Mouse (Mus musculus): ENCODE measurements around the gene Mettl16.
A peak's percentile ranks its signal among the peaks of the same experiment; 100 is the strongest.

Gene Mettl16

GRCm38 (mm10) chr11:74832503-74833143, 62.0 kb downstream of the Mettl16 start:
- DNase-seq = peak; percentile 72

- no peak for DNase-seq
Measured at GRCm38 (mm10) chr11:74833536-74834358, 63.1 kb downstream of the Mettl16 start.

DNA sequence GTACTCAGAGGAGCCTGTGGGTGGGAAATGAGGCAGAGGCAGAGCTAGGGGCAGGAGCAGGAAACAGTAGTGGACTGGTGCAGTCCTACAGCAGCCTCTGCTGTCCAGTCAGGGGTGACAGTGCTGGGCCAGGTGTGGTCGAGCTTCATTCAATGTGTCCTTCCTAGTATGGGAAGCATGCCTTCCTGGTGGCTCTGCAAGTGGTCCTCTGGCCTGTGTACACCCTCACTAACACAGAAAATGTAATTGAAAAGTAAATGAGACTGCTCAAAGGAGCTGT, 63.7 kb downstream of the Mettl16 start:
- DNase-seq = no peak

GRCm38 (mm10) chr11:74834650-74835277, 64.1 kb downstream of the Mettl16 start:
- DNase-seq = no peak

DNA sequence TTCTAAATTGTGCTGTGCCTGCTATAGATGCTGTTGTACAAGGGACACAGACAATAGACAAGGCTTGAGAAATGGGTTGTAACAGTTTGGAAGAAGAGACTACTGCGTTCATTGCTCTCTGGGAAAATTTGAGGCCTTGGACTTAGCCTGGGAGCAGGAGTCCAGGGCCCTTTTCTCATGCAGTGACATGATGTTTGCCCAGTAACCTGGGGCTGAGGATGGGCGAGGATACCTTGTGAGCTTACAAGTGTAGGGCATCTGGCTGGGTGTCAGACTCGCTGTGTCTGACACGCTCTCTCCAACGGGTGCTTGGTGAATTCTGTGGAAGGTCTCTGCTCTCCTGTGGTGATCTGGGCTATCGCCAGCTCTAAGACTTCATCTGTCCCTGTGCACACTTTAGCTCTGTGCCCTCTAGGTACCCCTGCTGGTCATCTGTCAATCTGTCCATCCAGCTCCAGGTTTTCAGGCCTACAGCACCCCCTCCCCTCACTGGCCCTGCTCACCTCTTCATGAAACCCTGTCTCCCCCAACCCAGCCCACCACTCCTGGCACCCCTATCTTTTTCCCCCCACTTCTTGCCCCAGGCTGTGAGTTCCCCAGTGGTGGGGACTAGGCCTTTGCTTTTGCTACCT, 65.1 kb downstream of the Mettl16 start:
- DNase-seq = no peak

GRCm38 (mm10) chr11:74836225-74837055, 65.8 kb downstream of the Mettl16 start:
- no peak for DNase-seq

GRCm38 (mm10) chr11:74837056-74837693, 66.5 kb downstream of the Mettl16 start:
- no peak for DNase-seq

GRCm38 (mm10) chr11:74837694-74838431, 67.2 kb downstream of the Mettl16 start:
- DNase-seq = peak; percentile 96

GRCm38 (mm10) chr11:74838441-74838840, 67.8 kb downstream of the Mettl16 start:
- peak; percentile 93 for DNase-seq

DNA sequence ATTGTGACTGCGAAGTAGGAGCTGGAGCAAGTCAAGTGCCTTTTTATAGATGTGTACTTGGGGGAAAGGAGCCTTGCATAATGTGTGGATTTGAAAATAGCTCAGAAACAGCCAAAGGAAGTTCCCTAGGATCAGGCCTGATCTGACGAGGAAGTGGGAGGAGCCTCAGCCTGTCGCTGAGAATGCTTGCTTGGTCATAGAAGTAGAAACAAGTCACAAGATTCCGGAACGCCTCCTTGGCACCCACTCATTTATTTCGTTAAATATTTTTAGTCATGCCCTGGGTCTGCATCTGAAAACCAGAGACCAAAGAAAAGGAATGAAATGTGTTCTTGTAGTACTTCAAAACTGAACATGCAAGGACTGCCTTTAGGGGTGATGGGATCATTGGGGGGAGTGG, 68.3 kb downstream of the Mettl16 start:
- DNase-seq = peak; percentile 80

DNA sequence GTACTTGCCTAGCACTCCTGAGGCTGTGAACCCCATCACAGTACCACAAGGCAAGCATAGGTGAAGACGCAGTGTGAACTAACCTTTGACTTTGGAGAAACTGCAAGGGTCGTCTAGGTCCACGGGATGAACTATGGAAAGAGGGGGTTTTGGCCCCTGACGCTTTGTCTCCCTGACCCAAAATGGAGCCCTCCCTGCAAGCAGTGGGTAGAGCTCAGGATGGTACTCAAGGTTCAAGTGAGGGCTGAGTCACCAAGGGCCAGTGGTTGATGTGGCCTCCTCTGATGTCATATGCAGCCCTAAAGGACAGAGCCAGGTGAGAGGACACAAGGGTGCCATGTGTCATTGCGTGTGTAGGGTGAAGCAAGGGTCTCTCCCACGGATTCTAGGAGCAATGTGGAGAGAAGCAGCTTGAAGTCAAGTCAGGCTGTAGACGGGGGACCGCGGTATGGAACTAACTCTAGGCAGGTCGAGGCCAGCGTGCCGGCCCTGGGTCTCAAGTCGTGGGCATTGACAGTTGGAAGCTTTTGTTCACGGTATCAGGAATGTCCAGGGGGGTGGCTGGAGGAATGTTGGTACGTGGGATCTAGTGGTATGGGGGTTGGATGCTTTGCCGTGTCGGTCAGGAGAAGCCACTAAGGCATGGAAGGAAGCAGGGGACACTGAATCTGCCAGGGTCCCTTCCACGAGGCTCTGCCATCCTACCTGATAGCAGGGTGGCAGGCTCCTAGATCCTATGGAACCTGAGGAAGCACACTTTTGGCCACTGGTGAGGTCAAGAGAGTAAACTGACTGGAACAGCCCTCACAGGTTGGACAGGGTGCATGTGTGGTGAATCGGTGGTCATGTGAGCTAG, 69.5 kb downstream of the Mettl16 start:
- no peak for DNase-seq

DNA sequence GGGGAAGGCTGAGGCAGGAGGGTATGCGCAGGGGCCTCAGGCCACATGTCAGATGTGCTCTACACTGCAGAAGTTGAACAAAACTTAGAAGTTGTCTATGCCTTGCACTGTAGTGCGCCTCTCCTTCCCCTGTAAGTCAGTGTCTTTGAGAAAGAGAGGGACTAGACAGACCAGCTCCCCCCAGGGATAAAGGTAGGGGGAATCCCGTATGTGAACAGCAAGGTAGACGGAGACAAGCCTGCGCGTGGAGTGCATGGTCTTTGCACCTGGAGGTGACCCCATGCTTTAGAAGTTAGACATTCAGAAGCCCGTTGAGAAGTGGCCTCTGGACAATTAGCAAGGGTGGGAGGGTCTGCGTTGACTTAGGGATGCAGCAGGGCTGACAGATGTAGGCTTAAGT, 70.1 kb downstream of the Mettl16 start:
- no peak for DNase-seq

DNA sequence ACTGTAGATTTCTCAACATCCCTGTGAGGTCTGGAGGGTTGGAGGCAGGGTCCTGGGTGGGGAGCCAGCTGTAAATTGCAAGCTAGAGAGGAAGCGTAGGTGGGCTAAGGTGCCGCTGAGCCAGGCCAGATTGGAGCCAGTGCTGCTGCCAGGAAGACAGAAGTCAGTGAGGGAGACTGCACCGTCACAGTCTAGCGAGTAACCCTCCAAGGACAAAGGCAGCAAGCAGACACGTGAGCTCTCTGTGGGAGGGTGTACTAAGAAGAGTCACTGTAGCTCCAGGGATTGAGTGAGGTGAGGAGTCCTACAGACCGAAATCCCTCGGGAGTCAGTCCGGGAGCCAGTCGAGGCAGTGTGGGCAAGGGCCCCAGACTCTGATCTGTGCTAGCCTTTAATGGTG, 70.7 kb downstream of the Mettl16 start:
- DNase-seq = peak; percentile 49

- no peak for DNase-seq
Measured at GRCm38 (mm10) chr11:74842045-74842444, 71.4 kb downstream of the Mettl16 start.

DNA sequence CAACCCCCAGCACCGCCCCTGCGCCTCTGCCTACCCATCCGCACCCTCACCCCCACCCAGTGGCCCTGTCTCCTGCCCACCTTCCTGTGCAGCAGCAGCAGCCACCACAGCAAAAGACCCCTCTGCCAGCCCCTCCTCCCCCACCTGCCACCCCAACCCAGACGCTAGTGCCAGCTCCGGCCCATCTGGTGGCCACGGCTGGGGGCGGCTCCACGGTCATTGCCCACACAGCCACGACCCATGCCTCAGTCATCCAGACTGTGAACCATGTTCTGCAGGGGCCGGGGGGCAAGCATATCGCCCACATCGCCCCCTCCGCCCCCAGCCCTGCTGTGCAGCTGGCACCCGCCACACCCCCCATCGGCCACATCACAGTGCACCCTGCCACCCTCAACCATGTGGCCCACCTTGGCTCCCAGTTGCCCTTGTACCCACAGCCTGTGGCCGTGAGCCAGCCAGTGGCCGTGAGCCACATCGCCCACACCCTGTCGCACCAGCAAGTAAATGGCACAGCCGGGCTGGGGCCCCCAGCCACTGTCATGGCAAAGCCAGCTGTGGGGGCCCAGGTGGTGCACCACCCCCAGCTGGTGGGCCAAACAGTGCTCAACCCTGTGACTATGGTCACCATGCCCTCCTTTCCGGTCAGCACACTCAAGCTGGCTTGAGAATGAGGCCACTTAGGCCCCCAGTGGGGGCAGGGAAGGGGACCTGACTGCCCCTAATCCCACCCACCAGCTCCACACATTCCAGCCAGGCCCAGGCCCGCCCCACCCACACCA, 72.2 kb downstream of the Mettl16 start:
- no peak for DNase-seq

DNA sequence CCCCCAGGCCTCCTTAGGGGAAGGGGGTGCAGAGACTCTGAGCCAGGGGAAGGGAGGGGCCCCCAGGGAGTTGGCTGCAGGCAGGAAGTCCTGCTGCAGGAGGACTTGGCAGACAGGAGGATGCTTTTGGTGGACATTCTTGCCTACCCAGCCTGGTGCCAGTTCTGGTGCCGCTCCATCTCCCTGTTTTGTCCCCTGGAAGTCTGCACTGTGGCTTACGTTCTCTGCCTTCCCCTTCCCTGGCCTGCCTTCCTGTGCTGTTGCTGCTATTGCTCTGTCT, 72.7 kb downstream of the Mettl16 start:
- DNase-seq = no peak

GRCm38 (mm10) chr11:74843761-74844160, 73.1 kb downstream of the Mettl16 start:
- DNase-seq = no peak

GRCm38 (mm10) chr11:74845784-74846183, 75.2 kb downstream of the Mettl16 start:
- DNase-seq = no peak

- DNase-seq = peak; percentile 70
Measured at GRCm38 (mm10) chr11:74847919-74848521, 77.4 kb downstream of the Mettl16 start.
